Mouse (Mus musculus): ENCODE results near the gene Pam.

DNA sequence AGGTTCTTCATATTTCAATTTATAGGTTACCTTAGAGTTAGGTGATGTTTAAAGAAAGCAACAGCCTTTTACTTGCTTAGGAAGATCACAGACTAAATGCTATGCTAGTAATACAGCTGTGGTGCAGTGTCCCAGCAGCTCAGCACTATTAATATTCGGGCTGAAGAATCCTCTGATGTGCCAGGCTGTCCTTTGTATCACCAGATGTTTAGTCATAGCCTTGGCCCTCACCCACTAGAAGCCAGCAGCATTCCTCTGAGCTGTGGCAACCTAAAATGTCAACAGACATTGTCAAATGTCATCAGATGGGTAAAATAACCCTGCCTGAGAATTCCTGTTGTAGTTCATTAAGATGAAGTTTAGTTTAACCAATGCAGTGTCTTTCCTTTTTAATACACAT, 112.3 kb downstream of the Pam start:
- TF ChIP-seq CTCF (IDR thresholded peaks at IDR 0.05; ENCODE audit: borderline replicate concordance, insufficient read depth, low read depth, low read length) (no peak), POLR2A (IDR thresholded peaks at IDR 0.05; ENCODE audit: borderline replicate concordance, insufficient read depth, low read length) (no peak)

All from cerebellum, adult 2 months (tissue).